Mouse (Mus musculus) ES-E14 (cell line): ENCODE measurements around the gene Prrx2. TPM values are rescaled to one million over a fixed set of nuclear protein-coding genes. Genes with fewer than 3 reads are reported as not detected.

Source experiments
- DNase-seq: peaks from one replicate; pipeline ENCODE4 v3.0.0-alpha.2; 2013; ENCODE audit warnings: low read depth, low spot score
- H3K27ac ChIP-seq: 2 replicates; pipeline ENCODE4 v1.5.1; 2012; ENCODE audit warnings: low read depth, mild to moderate bottlenecking, low read length, moderate library complexity, mixed read lengths; ENCODE audit not compliant: poor library complexity, insufficient read depth, severe bottlenecking
- H3K36me3 ChIP-seq: 2 replicates; pipeline ENCODE4 v1.6.1; 2012; ENCODE audit warnings: mild to moderate bottlenecking, low read length, moderate library complexity, mixed read lengths; ENCODE audit not compliant: control insufficient read depth, poor library complexity, insufficient read depth, severe bottlenecking
- H3K4me1 ChIP-seq, 2 experiments: fragments of 150-350 bp in 1 of 2; sonication (generic) in 1 of 2; 2 replicates each; pipeline ENCODE4 v1.6.1; 2012; ENCODE audit warnings: low read length in 2 of 2, mild to moderate bottlenecking in 1 of 2, mixed read lengths in 1 of 2; ENCODE audit not compliant: control insufficient read depth in 2 of 2, insufficient read depth in 2 of 2, poor library complexity in 1 of 2
- H3K4me3 ChIP-seq, 2 experiments: fragments of 150-350 bp in 1 of 2; sonication (generic) in 1 of 2; 2 replicates each; pipeline ENCODE4 v1.5.1; 2012; ENCODE audit warnings: low read length in 2 of 2, low read depth in 1 of 2, mild to moderate bottlenecking in 1 of 2, mixed read lengths in 1 of 2; ENCODE audit not compliant: insufficient read depth in 1 of 2, poor library complexity in 1 of 2, severe bottlenecking in 1 of 2
- H3K9ac ChIP-seq: 2 replicates; pipeline ENCODE4 v1.6.1; 2012; ENCODE audit warnings: low read depth, mild to moderate bottlenecking, low read length, mixed read lengths; ENCODE audit not compliant: poor library complexity, insufficient read depth, severe bottlenecking
- H3K9me3 ChIP-seq: fragments of 150-350 bp; sonication (generic); 2 replicates; pipeline ENCODE4 v1.6.1; 2012; ENCODE audit warnings: low read depth, mild to moderate bottlenecking, low read length; ENCODE audit not compliant: control insufficient read depth, insufficient read depth
- CHD2 ChIP-seq: IDR thresholded peaks from 2 replicates; pipeline ENCODE4 v1.6.1; 2014; ENCODE audit warnings: mild to moderate bottlenecking, low read depth, low read length, inconsistent platforms
- HCFC1 ChIP-seq: IDR thresholded peaks from 2 replicates; pipeline ENCODE4 v1.6.1; 2012; ENCODE audit warnings: low read length, inconsistent platforms, borderline replicate concordance; ENCODE audit not compliant: insufficient read depth
- MAFK ChIP-seq: IDR thresholded peaks from 2 replicates; pipeline ENCODE4 v1.6.1; 2014; ENCODE audit warnings: mild to moderate bottlenecking, low read depth, low read length, inconsistent platforms; ENCODE audit not compliant: insufficient read depth
- ZC3H11A ChIP-seq: IDR thresholded peaks from 2 replicates; pipeline ENCODE4 v1.6.1; 2012; ENCODE audit warnings: low read depth, mild to moderate bottlenecking, inconsistent platforms, low read length, borderline replicate concordance
- ZNF384 ChIP-seq: IDR thresholded peaks from 2 replicates; pipeline ENCODE4 v1.6.1; 2012; ENCODE audit warnings: low read depth, low read length, inconsistent platforms
- in situ Hi-C, 2 experiments: fragments of 600-800 bp; cut with MboI; formaldehyde crosslinking; loops; one replicate each; pipeline ENCODE4 v1.15.1; 2025; ENCODE audit warnings: low sequenced_read_pairs in 2 of 2, inconsistent platforms in 1 of 2; ENCODE audit not compliant: unreplicated experiment in 2 of 2
- total RNA-seq: library from RNA; depleted of rRNA; stranded (reverse); fragments of 300-350 nt; gene quantifications from 2 replicates; pipeline ENCODE4 v1.2.3, GENCODE M21; 2012

Gene Prrx2
- total RNA-seq, 1 experiment: 16.2 TPM

- Histone ChIP-seq H3K9ac (no peak overlapping the region), H3K9me3 (no peaks in the 10 kb centered on the region), H3K4me1 (peaks cover 0 to 36% of the 10 kb centered on the region in 2 experiments; a peak in 3 of 4 replicates), H3K36me3 (no peaks in the 10 kb centered on the region), H3K27ac (no peak overlapping the region), H3K4me3 (no peak overlapping the region)
- DNase-seq: no peak
- in situ Hi-C loops: no loop called here
- TF ChIP-seq ZNF384 (no peak), MAFK (no peak), HCFC1 (no peak), CHD2 (no peak), ZC3H11A (no peak)
These were observed 39.7 kb downstream of the Prrx2 start for GRCm38 (mm10) chr2:30874445-30874844.

- H3K4me1 ChIP-seq: peaks cover 0 to 38% of the 10 kb centered on the region in 2 experiments; a peak in 3 of 4 replicates
- H3K9me3 ChIP-seq: no peaks in the 10 kb centered on the region
- in situ Hi-C loops: no loop called here
- no peaks in the 10 kb centered on the region for H3K36me3 ChIP-seq
- H3K27ac ChIP-seq: no peak overlapping the region
- no peak overlapping the region for H3K9ac ChIP-seq
- TF ChIP-seq CHD2 (no peak), MAFK (no peak), ZNF384 (no peak), ZC3H11A (no peak), HCFC1 (no peak)
- H3K4me3 ChIP-seq: no peak overlapping the region
- no peak for DNase-seq
These were observed 40.3 kb downstream of the Prrx2 start for GRCm38 (mm10) chr2:30875096-30875495.

- Histone ChIP-seq H3K9me3 (no peaks in the 10 kb centered on the region), H3K9ac (no peak overlapping the region), H3K4me3 (no peak overlapping the region), H3K27ac (no peak overlapping the region; the same call in 1 of the 2 replicates), H3K36me3 (no peaks in the 10 kb centered on the region), H3K4me1 (peaks cover 0 to 38% of the 10 kb centered on the region in 2 experiments; a peak in 3 of 4 replicates)
- no peak for DNase-seq
- in situ Hi-C loops: no loop called here
- TF ChIP-seq MAFK (no peak), ZC3H11A (no peak)
These were observed 41.1 kb downstream of the Prrx2 start for GRCm38 (mm10) chr2:30875621-30876432.

- in situ Hi-C loops: no loop called here
- DNase-seq: no peak
- Histone ChIP-seq H3K36me3 (no peaks in the 10 kb centered on the region), H3K9me3 (no peaks in the 10 kb centered on the region), H3K27ac (no peak overlapping the region), H3K9ac (no peak overlapping the region), H3K4me1 (peaks cover 2 to 25% of the 10 kb centered on the region in 2 experiments), H3K4me3 (no peak overlapping the region)
- TF ChIP-seq ZNF384 (no peak), MAFK (no peak), HCFC1 (no peak), ZC3H11A (no peak), CHD2 (no peak)
These were observed 44.7 kb downstream of the Prrx2 start for GRCm38 (mm10) chr2:30879481-30879880.
